Mouse (Mus musculus) embryonic facial prominence, embryonic 15.5 days (tissue): ENCODE measurements at regions not wholly inside any gene's neighbourhood (a gene's known extent, or its start where the extent isn't known, plus 50 kb on each side); places are given as distances from the start of the nearest gene placed in this dataset.
A peak's percentile ranks its signal among the peaks of the same experiment; 100 is the strongest.
"Not testable (repeated sequence)": the region's sequence is repeated elsewhere in the genome, so short reads cannot be mapped to it uniquely, and the experiment has no call there.

ENCODE experiments used
- ATAC-seq: fragments of 200-750 bp; cut with Nextera tagmentation; 2 replicates; pipeline ENCODE4 v1.8.0; 2017; ENCODE audit warnings: low read depth, moderate TSS enrichment; ENCODE audit not compliant: insufficient number of reproducible peaks, low FRiP score, low TSS enrichment
- H3K27ac ChIP-seq: fragments of 300-500 bp; sonication (generic); replicated peaks from 2 replicates; pipeline ENCODE4 v1.5.1; 2015; ENCODE audit warnings: mild to moderate bottlenecking, inconsistent platforms
- H3K27me3 ChIP-seq: fragments of 300-500 bp; sonication (generic); 2 replicates; pipeline ENCODE4 v1.6.1; 2015; ENCODE audit warnings: inconsistent platforms
- H3K36me3 ChIP-seq: fragments of 300-500 bp; sonication (generic); 2 replicates; pipeline ENCODE4 v1.6.1; 2015; ENCODE audit warnings: mild to moderate bottlenecking, inconsistent platforms
- H3K4me1 ChIP-seq: fragments of 300-500 bp; sonication (generic); 2 replicates; pipeline ENCODE4 v1.6.1; 2015; ENCODE audit warnings: inconsistent platforms
- H3K4me2 ChIP-seq: fragments of 300-500 bp; sonication (generic); replicated peaks from 2 replicates; pipeline ENCODE4 v1.6.1; 2015; ENCODE audit warnings: mild to moderate bottlenecking, inconsistent platforms
- H3K4me3 ChIP-seq: fragments of 300-500 bp; sonication (generic); replicated peaks from 2 replicates; pipeline ENCODE4 v1.5.1; 2015; ENCODE audit warnings: mild to moderate bottlenecking, inconsistent platforms
- H3K9ac ChIP-seq: fragments of 300-500 bp; sonication (generic); 2 replicates; pipeline ENCODE4 v1.6.1; 2015; ENCODE audit warnings: inconsistent platforms
- H3K9me3 ChIP-seq: fragments of 300-500 bp; sonication (generic); replicated peaks from 2 replicates; pipeline ENCODE4 v1.6.1; 2016; ENCODE audit warnings: inconsistent platforms
- whole genome bisulfite sequencing: fragments of 180-500 bp; shearing (Covaris S2); methylation state at CpG from one replicate; pipeline ENCODE4 v1.1.7; 2015; 5-methylcytosine and 5-hydroxymethylcytosine counted together

GRCm38 (mm10) chr4:122455100-122455499, 234.0 kb upstream of the 9530002B09Rik start:
- not testable (repeated sequence) for H3K36me3 ChIP-seq, H3K4me3 ChIP-seq, H3K27ac ChIP-seq, H3K4me1 ChIP-seq, H3K9me3 ChIP-seq, H3K27me3 ChIP-seq, H3K4me2 ChIP-seq, H3K9ac ChIP-seq
- WGBS, result no CpG with 5 or more reads among the region's 21 CpGs
- peak; percentile 72 for ATAC-seq
